Mouse (Mus musculus) heart, embryonic 13.5 days (tissue): ENCODE measurements at regions not wholly inside any gene's neighbourhood (a gene's known extent, or its start where the extent isn't known, plus 50 kb on each side); places are given as distances from the start of the nearest gene placed in this dataset.

Experiments
- ATAC-seq: fragments of 200-750 bp; cut with Nextera tagmentation; 2 replicates; pipeline ENCODE4 v1.8.0; 2017; ENCODE audit warnings: moderate TSS enrichment; ENCODE audit not compliant: insufficient number of reproducible peaks, low FRiP score, low TSS enrichment; ENCODE audit errors: extremely low read depth
- H3K27ac ChIP-seq: fragments of 300-500 bp; sonication (generic); replicated peaks from 2 replicates; pipeline ENCODE4 v1.5.1; 2015; ENCODE audit warnings: moderate library complexity, mild to moderate bottlenecking, inconsistent platforms
- H3K27me3 ChIP-seq: fragments of 300-500 bp; sonication (generic); replicated peaks from 2 replicates; pipeline ENCODE4 v1.6.1; 2015; ENCODE audit warnings: mild to moderate bottlenecking, inconsistent platforms
- H3K36me3 ChIP-seq: fragments of 300-500 bp; sonication (generic); 2 replicates; pipeline ENCODE4 v1.6.1; 2015; ENCODE audit warnings: mild to moderate bottlenecking, inconsistent platforms
- H3K4me1 ChIP-seq: fragments of 300-500 bp; sonication (generic); 2 replicates; pipeline ENCODE4 v1.6.1; 2015; ENCODE audit warnings: inconsistent platforms
- H3K4me2 ChIP-seq: fragments of 300-500 bp; sonication (generic); 2 replicates; pipeline ENCODE4 v1.6.1; 2015; ENCODE audit warnings: inconsistent platforms, mild to moderate bottlenecking, moderate library complexity
- H3K4me3 ChIP-seq: fragments of 300-500 bp; sonication (generic); 2 replicates; pipeline ENCODE4 v1.5.1; 2015; ENCODE audit warnings: moderate library complexity, mild to moderate bottlenecking, inconsistent platforms
- H3K9ac ChIP-seq: fragments of 300-500 bp; sonication (generic); 2 replicates; pipeline ENCODE4 v1.6.1; 2015; ENCODE audit warnings: inconsistent platforms, mild to moderate bottlenecking, moderate library complexity
- H3K9me3 ChIP-seq: fragments of 300-500 bp; sonication (generic); 2 replicates; pipeline ENCODE4 v1.6.1; 2016; ENCODE audit warnings: inconsistent platforms
- WGBS: fragments of 180-500 bp; shearing (Covaris S2); methylation state at CpG from one replicate; pipeline ENCODE4 v1.1.7; 2015; ENCODE audit warnings: mixed read lengths; 5-methylcytosine and 5-hydroxymethylcytosine counted together

DNA sequence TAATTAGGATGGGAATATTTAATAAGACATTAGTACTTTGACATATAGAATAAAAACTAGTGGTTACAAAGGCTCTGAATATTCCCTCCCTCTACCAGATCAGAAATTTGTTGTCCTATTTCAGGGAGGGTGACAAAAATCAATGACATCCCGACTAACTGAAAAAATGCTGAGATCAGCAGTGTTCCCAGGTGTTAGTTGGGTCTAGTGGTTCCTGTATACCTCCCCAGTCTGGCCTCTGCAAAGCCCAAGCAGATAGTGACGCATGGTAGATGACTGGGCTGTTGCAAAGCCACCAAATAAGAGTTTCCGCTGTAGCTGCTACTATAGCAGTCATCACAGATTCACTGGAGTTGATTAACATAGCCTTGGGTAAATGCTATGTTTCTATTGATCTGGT lies 59.9 kb upstream of the Gm4791 start:
- H3K4me1 ChIP-seq: no peaks in the 10 kb centered on the region
- no peaks in the 10 kb centered on the region for H3K9me3 ChIP-seq
- no peak overlapping the region for H3K9ac ChIP-seq
- no peak for ATAC-seq
- no peak overlapping the region for H3K27ac ChIP-seq
- H3K4me2 ChIP-seq: no peak overlapping the region
- H3K4me3 ChIP-seq: no peak overlapping the region
- WGBS: 67% methylated on average over 3 of the region's 3 CpGs
- peaks cover 16% of the 10 kb centered on the region; the same call in 1 of the 2 replicates for H3K27me3 ChIP-seq
- H3K36me3 ChIP-seq: no peaks in the 10 kb centered on the region

DNA sequence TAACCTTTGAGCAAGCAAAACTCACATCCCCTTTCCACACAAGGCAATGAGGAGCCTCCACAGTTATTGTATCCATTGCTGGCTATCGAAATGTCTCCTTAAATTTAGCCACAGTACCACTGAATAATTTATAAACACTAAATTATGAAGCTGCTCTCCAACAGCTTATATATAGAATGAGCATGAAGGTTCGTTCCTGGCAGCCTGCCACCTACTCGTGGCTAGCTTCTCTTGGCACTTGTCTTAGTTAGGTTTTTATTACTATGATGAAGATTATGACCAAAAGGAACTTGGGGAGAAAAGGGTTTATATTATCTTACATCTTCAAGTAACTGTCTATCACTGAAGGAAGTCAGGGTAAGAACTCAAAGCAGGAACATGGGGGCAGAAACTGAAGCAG lies 72.9 kb upstream of the Gm4791 start:
- Histone ChIP-seq H3K9ac (no peak overlapping the region), H3K4me3 (no peak overlapping the region), H3K36me3 (no peaks in the 10 kb centered on the region), H3K9me3 (no peaks in the 10 kb centered on the region), H3K4me1 (no peaks in the 10 kb centered on the region), H3K4me2 (no peak overlapping the region), H3K27ac (no peak overlapping the region), H3K27me3 (peaks cover 9% of the 10 kb centered on the region; the same call in 1 of the 2 replicates)
- 49% methylated on average over 3 of the region's 3 CpGs for WGBS
- no peak for ATAC-seq

DNA sequence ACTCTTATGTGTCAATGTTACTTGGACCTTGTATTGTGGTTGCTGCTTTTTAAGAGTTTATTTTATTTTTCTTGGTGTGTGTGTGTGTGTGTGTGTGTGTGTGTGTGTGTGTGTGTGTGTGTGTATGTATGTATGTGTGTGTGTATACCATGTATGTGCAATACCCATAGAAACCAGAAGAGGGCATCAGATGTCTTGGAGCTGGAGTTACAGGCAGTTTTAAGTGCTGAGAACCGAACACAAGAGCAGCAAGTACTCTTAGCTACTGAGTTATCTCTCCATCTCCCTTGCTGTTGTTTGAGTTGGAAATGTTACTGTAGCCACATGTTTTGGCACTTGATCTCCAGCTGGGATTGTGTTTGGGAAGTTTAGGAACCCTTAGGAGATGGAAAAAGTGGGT lies 78.5 kb upstream of the Gm4791 start:
- no peak overlapping the region for H3K27ac ChIP-seq
- no peak overlapping the region for H3K4me2 ChIP-seq
- no peak overlapping the region for H3K9ac ChIP-seq
- no peaks in the 10 kb centered on the region for H3K36me3 ChIP-seq
- H3K9me3 ChIP-seq: peaks cover 5% of the 10 kb centered on the region; the same call in 1 of the 2 replicates
- WGBS: 83% methylated on average over 1 of the region's 1 CpGs
- no peak overlapping the region for H3K4me3 ChIP-seq
- peaks cover 5% of the 10 kb centered on the region; the same call in 1 of the 2 replicates for H3K4me1 ChIP-seq
- no peak for ATAC-seq
- no peaks in the 10 kb centered on the region; the same call in 1 of the 2 replicates for H3K27me3 ChIP-seq

DNA sequence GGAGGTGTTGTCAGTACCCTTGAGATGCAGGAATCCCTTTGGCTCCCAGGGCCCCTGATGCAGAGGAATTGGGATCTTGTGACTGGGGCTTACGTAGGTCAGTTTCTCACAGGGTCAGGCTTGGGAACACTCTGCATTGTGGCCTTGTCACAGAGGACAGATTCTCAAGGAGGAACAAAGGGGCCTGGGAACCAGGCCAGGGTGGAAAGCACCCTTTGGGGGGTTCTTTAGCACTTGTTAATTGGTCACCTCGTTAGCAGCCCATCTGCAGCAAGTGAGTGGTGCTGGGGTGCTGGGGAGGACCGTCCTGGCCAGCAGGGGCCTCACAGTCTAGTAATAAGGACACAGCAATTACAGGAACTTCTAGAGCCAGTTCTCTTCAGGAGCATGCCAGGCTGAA lies 85.3 kb upstream of the Gm4791 start:
- H3K9me3 ChIP-seq: no peaks in the 10 kb centered on the region
- WGBS: 24% methylated on average over 3 of the region's 3 CpGs
- H3K9ac ChIP-seq: no peak overlapping the region
- H3K4me3 ChIP-seq: no peak overlapping the region
- no peak for ATAC-seq
- no peak overlapping the region for H3K4me2 ChIP-seq
- no peaks in the 10 kb centered on the region for H3K36me3 ChIP-seq
- peaks cover 4% of the 10 kb centered on the region; the same call in 1 of the 2 replicates for H3K27me3 ChIP-seq
- H3K4me1 ChIP-seq: peaks cover 13% of the 10 kb centered on the region
- H3K27ac ChIP-seq: no peak overlapping the region

DNA sequence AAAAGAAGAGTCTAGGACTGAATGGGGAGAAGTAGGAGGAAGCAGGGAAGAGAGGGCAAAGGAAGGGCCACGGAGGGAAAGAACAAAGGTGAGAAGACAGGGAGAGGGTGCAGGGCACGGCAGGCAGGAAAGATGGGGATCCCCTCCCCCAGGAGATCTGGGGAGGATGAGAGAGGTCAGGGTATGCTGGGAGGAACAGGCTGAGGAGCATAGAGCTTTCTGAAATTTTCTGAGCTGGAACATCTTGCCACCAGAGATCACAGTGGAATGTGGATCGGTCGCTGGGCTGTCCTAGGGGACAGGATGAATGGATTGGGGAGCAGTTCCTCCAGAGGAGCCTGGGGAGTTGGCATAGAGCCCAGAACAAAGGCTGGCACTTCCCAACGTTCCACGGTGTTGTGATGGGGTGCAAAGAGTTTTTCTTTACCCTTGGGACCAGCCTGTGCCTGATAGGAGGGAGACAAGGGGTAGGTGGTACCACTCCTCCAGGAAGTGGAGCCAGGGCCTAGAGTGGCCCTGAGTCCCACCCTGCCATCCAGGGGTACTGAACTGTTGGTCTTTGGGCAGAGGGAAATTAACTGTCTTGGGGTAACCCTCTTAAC lies 89.0 kb upstream of the Gm4791 start:
- peaks cover 13% of the 10 kb centered on the region for H3K4me1 ChIP-seq
- ATAC-seq: no peak
- H3K9me3 ChIP-seq: no peaks in the 10 kb centered on the region
- H3K4me3 ChIP-seq: no peak overlapping the region
- no peak overlapping the region for H3K27ac ChIP-seq
- WGBS: 28% methylated on average over 6 of the region's 6 CpGs
- H3K27me3 ChIP-seq: 0 out of 2 replicates have a peak, but pooled peaks cover 4% of the 10 kb centered on the region
- no peaks in the 10 kb centered on the region for H3K36me3 ChIP-seq
- no peak overlapping the region for H3K9ac ChIP-seq
- H3K4me2 ChIP-seq: no peak overlapping the region

DNA sequence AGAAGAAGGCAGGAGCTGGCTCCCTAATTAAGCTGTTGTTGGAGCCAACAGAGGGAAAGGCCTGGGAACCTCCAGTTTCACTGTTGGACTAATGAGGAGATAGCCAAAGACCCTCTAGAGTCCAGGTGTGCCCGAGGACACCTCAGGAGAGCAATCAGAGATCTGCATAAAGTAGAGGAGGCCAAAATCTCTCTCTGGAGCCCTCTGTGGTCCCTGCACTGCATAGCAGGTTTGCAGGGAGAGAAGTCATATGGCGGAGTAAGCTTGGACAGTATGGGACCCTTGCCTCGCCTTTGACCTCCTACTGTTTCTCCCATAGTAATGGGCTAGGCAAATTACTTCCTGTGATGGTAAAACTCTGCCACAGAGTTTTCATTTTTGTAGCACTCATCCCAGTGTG lies 93.5 kb upstream of the Gm4791 start:
- no peak overlapping the region for H3K4me3 ChIP-seq
- H3K27ac ChIP-seq: no peak overlapping the region
- H3K4me2 ChIP-seq: no peak overlapping the region
- peaks cover 22% of the 10 kb centered on the region for H3K4me1 ChIP-seq
- no peaks in the 10 kb centered on the region for H3K9me3 ChIP-seq
- WGBS: 86% methylated on average over 3 of the region's 3 CpGs
- ATAC-seq: no peak
- H3K9ac ChIP-seq: no peak overlapping the region
- peaks cover 4% of the 10 kb centered on the region; the same call in 1 of the 2 replicates for H3K27me3 ChIP-seq
- H3K36me3 ChIP-seq: no peaks in the 10 kb centered on the region

DNA sequence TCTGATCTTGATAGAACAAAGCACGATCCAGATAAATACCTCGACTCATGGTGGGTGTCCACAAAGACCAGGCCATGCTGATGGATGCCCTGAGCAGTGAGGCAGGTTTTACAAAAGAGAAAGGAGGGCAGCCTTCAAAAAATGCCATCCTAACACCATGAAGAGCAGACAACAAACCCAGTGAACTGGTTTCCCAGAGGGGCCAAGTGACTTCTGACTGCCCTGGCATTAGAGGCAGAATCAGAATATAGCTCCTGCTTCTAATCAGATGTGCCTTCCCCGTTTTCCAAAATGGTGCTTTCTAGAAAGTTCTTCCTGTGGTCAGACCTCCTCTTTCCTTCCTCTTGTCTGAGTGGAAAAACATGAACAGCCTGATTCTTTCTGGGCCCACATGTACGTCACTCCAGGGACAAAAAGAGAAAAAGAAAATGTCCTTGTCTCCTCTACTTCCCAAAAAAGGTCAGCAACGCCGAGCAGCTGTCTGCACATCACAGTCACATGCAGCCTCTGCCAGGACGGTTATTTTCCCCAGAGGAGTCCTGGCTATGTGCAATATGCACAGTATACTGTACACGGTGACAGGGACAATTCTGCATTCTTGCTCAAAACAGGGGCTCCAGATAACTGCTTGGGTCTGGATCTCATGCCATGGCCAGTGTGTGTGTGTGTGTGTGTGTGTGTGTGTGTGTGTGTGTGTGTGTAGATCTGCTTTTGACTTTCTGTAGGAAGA lies 94.9 kb upstream of the Gm4791 start:
- Histone ChIP-seq H3K9me3 (no peaks in the 10 kb centered on the region), H3K27ac (peak overlapping the region; percentile 65; the same call in 1 of the 2 replicates), H3K9ac (no peak overlapping the region), H3K36me3 (no peaks in the 10 kb centered on the region), H3K4me2 (no peak overlapping the region), H3K27me3 (peaks cover 4% of the 10 kb centered on the region; the same call in 1 of the 2 replicates), H3K4me3 (no peak overlapping the region), H3K4me1 (peaks cover 22% of the 10 kb centered on the region)
- no peak for ATAC-seq
- 32% methylated on average over 8 of the region's 8 CpGs for WGBS

DNA sequence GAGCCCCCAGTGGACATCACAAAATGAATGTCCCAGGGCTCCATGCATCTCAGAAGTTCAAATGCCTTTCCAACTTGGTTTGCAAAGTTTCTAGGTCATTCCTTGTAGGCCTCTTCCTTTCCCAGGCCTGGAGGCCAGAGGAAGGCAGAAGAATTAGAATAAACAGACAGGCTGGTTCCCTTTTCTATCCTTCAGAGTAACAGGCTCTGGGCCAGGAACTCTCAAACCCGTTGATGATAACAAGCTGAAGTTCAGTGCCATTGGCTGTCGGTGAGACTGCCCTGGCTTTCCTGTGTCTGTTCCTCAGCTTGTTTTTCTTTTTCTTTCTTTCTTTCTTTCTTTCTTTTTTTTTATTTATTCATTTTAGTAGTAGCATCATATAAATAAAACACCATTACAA lies 99.3 kb upstream of the Gm4791 start:
- H3K4me3 ChIP-seq: no peak overlapping the region
- WGBS: 11% methylated on average over 2 of the region's 2 CpGs
- ATAC-seq: no peak

DNA sequence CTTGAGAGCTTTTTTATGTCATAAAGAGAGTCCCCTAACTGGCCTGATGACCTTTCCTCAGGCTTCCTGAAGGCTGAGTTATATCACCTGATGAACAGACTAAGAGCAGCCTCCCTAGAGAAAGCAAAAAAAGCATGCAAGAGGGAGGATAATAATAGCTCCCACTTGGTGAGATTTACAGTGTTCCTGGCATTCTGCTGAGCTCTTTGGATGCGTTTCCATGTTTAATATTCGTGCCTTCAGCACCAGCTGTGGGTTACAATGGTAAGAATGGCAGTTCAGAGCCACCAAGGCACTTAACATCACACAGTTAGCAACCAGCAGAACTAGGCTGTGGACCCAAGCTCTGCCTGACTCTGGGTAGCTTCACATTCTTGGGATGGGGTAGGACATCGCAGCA lies 100.4 kb upstream of the Gm4791 start:
- Histone ChIP-seq H3K36me3 (no peaks in the 10 kb centered on the region), H3K4me3 (no peak overlapping the region), H3K9ac (no peak overlapping the region), H3K9me3 (no peaks in the 10 kb centered on the region), H3K27ac (no peak overlapping the region), H3K4me1 (peaks cover 19% of the 10 kb centered on the region), H3K27me3 (peaks cover 10% of the 10 kb centered on the region), H3K4me2 (no peak overlapping the region)
- WGBS: 66% methylated on average over 3 of the region's 3 CpGs
- no peak for ATAC-seq

More for the DNA sequence above, 99.3 kb upstream of the Gm4791 start:
- Histone ChIP-seq H3K9ac (no peak overlapping the region), H3K36me3 (no peaks in the 10 kb centered on the region), H3K9me3 (no peaks in the 10 kb centered on the region), H3K4me2 (no peak overlapping the region), H3K27me3 (peaks cover 4% of the 10 kb centered on the region; the same call in 1 of the 2 replicates), H3K27ac (no peak overlapping the region), H3K4me1 (peaks cover 30% of the 10 kb centered on the region)

DNA sequence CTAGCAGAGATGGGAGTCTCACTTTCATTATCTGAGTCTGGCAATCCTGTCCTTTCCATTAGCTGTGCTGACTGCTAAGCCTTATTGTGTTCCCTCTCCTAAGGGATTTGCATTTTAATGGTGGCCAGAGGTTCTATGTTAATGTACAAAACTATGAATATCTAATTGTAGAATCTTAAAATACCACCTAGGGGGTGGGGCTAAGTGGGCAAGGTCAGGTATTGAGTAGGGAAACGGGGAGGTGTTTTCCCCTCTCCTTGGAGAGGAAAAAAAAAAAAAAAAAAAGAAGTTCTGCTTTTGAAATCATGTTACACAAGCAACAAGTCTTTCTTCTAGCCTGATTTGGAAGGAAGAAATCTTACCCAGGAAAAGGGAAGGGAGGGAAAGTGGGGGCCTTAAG lies 106.7 kb upstream of the Gm4791 start:
- WGBS: 45% methylated on average over 1 of the region's 1 CpGs
- Histone ChIP-seq H3K4me3 (no peak overlapping the region), H3K9ac (no peak overlapping the region), H3K27ac (no peak overlapping the region), H3K27me3 (peaks cover 6% of the 10 kb centered on the region; the same call in 1 of the 2 replicates), H3K4me2 (no peak overlapping the region), H3K36me3 (no peaks in the 10 kb centered on the region), H3K4me1 (no peaks in the 10 kb centered on the region), H3K9me3 (no peaks in the 10 kb centered on the region)
- ATAC-seq: no peak

DNA sequence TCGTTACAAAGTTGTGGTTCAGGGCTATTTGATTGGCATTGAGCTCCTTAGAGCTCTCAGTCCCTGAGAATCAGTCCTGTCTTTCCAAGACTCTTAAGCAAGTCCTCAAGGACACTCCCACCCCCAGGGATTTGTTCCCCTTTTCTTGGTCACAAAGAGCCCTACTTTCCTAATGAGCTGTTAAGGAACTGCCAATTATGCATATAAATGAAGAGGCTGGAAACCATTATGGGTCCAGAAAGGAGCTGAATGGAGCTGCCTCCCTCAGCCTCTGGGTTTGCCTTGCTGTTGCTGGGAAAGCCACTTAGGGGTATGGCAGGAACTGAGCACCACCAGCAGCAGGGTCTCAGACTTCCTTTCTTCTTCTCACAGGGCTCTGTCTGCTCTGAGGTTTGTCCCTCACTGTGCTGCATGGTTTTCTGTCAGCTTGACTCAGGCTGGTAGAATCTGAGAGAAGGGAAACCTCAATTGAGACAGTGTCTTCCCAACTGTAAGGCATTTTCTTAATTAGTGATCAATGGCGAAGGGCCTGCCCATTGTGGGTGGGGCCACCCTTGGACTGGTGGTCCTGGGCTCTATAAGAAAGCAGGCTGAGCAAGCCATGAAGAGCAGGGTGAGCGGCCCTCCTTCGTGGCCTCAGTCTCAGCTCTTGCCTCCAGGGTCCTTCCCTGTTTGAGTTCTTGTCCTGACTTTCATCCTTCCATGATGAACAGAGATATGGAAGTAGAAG lies 108.4 kb upstream of the Gm4791 start:
- no peaks in the 10 kb centered on the region for H3K4me1 ChIP-seq
- no peak overlapping the region for H3K27ac ChIP-seq
- H3K4me3 ChIP-seq: no peak overlapping the region
- no peak overlapping the region for H3K9ac ChIP-seq
- WGBS: 68% methylated on average over 4 of the region's 4 CpGs
- ATAC-seq: no peak
- H3K4me2 ChIP-seq: no peak overlapping the region
- H3K27me3 ChIP-seq: peaks cover 6% of the 10 kb centered on the region; the same call in 1 of the 2 replicates
- no peaks in the 10 kb centered on the region for H3K36me3 ChIP-seq
- H3K9me3 ChIP-seq: no peaks in the 10 kb centered on the region
